Mouse (Mus musculus): Measurements from ENCODE around the gene Olfr166. TPM values are rescaled to one million over a fixed set of nuclear protein-coding genes. Genes with fewer than 3 reads are reported as not detected.
"Not testable (repeated sequence)": the region's sequence is repeated elsewhere in the genome, so short reads cannot be mapped to it uniquely, and the experiment has no call there.

Gene Olfr166
- polyA plus RNA-seq (2014; fragmentation: Nextera tagmentation; extraction: Ambion mirVana): not detected in 2 replicates

DNA sequence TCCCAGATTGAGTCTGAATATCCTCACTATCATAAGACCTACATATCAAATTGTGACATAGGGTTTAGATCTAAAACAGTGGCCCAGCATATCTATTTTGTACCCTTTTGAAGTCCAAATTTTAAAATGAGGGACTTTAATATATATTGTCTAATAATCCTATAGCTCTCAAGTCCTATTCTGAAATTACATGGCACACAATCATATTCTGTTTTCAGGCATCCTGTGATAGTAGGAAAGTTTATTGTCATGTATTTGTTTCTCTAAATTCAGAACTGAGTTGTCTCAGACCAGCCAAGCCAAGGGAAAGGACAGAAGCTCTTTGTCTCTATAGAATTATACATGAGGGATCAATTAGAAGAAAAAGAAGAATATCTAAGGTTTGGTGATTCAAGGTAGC is at the start of gene Olfr166:
Gene Olfr166, plus strand, starts transcription at position 301 of the 400 bp plus-strand sequence.
- Histone ChIP-seq H3K27me3 (replicated peaks; ENCODE audit: control insufficient read depth, insufficient read depth, low read length) (no peaks in the 10 kb centered on the region), H3K36me3 (ENCODE audit: control insufficient read depth, insufficient read depth, low read length) (no peaks in the 10 kb centered on the region), H3K9me3 (replicated peaks; ENCODE audit: control insufficient read depth, low read length) (no peaks in the 10 kb centered on the region; the same call in 1 of the 2 replicates), H3K4me2 (ENCODE audit: low read length) (no peak within 1 kb of the TSS), H3K4me3 (ENCODE audit: low read depth, low read length) (no peak within 1 kb of the TSS), H3K27ac (ENCODE audit: low read depth, low read length) (no peak within 1 kb of the TSS), H3K9ac (ENCODE audit: low read length) (no peak within 1 kb of the TSS), H3K4me1 (ENCODE audit: control insufficient read depth, insufficient read depth, low read length) (no peaks in the 10 kb centered on the region)
- ATAC-seq (no peak), DNase-seq (ENCODE audit: low spot score) (no peak)

DNA sequence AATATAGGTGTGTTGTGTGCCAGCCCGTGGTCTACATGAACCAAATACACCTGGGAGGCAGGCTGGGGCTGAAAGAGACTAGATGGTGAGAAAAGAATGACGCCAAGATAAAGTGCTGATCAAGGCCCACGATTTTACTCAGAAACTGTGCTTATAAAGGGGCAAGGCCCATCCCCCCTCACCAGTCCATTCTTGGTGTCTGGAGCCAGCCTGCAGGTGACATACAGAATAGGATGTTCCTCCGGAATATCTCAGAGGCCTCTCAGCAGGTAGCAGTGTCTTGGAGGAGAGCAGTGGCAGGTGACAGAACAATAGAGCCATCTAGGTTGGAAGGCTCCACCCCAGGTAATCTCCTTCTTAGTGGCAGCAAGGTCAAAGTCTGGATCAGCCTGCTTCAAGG is 24.8 kb upstream of the Olfr166 start:
- DNase-seq (ENCODE audit: low spot score); H3K9ac ChIP-seq (ENCODE audit: low read length); H3K4me2 ChIP-seq (ENCODE audit: low read length); H3K4me3 ChIP-seq (ENCODE audit: low read depth, low read length); H3K27ac ChIP-seq (ENCODE audit: low read depth, low read length); H3K27me3 ChIP-seq (replicated peaks; ENCODE audit: control insufficient read depth, insufficient read depth, low read length); H3K36me3 ChIP-seq (ENCODE audit: control insufficient read depth, insufficient read depth, low read length); H3K4me1 ChIP-seq (ENCODE audit: control insufficient read depth, insufficient read depth, low read length); H3K9me3 ChIP-seq (replicated peaks; ENCODE audit: control insufficient read depth, low read length); ATAC-seq: not testable (repeated sequence)
- 76% methylated on average over 4 of the region's 4 CpGs for WGBS

DNA sequence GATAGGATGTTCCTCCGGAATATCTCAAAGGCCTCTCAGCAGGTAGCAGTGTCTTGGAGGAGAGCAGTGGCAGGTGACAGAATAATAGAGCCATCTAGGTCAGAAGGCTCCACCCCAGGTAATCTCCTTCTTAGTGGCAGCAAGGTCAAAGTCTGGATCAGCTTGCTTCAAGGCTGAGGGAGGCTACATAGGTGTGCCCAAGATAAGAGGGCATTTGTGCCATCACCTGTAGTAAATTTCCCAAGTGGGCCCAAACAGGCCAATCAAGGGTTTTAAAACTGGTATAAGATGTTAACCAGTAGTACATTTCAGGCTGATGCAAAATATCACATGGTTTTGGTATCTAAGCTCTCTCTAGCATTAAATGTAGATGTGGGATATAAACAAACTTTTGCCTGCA is 19.1 kb upstream of the Olfr166 start:
- no peak for DNase-seq (ENCODE audit: low spot score)
- Histone ChIP-seq H3K27me3 (replicated peaks; ENCODE audit: control insufficient read depth, insufficient read depth, low read length) (no peaks in the 10 kb centered on the region), H3K4me3 (ENCODE audit: low read depth, low read length) (no peak overlapping the region), H3K9ac (ENCODE audit: low read length) (no peak overlapping the region), H3K4me2 (ENCODE audit: low read length) (no peak overlapping the region), H3K36me3 (ENCODE audit: control insufficient read depth, insufficient read depth, low read length) (no peaks in the 10 kb centered on the region), H3K9me3 (replicated peaks; ENCODE audit: control insufficient read depth, low read length) (no peaks in the 10 kb centered on the region), H3K27ac (ENCODE audit: low read depth, low read length) (no peak overlapping the region), H3K4me1 (ENCODE audit: control insufficient read depth, insufficient read depth, low read length) (no peaks in the 10 kb centered on the region)
- no peak for ATAC-seq
- WGBS: 92% methylated on average over 1 of the region's 1 CpGs

DNA sequence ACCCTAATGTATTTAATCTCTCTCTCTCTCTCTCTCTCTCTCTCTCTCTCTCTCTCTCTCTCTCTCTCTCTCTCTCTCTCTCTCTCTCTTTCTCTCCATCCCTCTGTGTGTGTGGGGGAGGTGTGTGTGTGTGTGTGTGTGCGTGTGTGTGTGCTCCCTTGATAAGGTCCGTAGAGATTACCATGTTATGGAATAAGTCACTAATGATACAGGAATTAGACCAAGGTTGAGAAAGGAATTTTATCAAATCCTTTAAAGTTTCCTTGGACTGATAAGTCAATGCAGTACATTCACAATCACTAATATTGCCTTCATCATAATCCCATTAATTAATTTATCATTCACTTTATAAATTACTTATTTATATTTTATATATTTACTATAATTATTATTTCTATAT is 38.7 kb downstream of the Olfr166 start, which contains the start of gene Olfr167:
Gene Olfr167, minus strand, starts transcription at position 101 of the 400 bp plus-strand sequence.
- no peak for ATAC-seq
- H3K9me3 ChIP-seq (replicated peaks; ENCODE audit: control insufficient read depth, low read length): no peaks in the 10 kb centered on the region
- 88% methylated on average over 2 of the region's 2 CpGs for WGBS
- H3K4me2 ChIP-seq (ENCODE audit: low read length): no peak within 1 kb of the TSS
- no peak within 1 kb of the TSS for H3K9ac ChIP-seq (ENCODE audit: low read length)
- no peak within 1 kb of the TSS for H3K4me3 ChIP-seq (ENCODE audit: low read depth, low read length)
- no peak for DNase-seq (ENCODE audit: low spot score)
- H3K27me3 ChIP-seq (replicated peaks; ENCODE audit: control insufficient read depth, insufficient read depth, low read length): no peaks in the 10 kb centered on the region
- no peaks in the 10 kb centered on the region for H3K36me3 ChIP-seq (ENCODE audit: control insufficient read depth, insufficient read depth, low read length)
- H3K27ac ChIP-seq (ENCODE audit: low read depth, low read length): no peak within 1 kb of the TSS
- no peaks in the 10 kb centered on the region for H3K4me1 ChIP-seq (ENCODE audit: control insufficient read depth, insufficient read depth, low read length)

- DNase-seq (ENCODE audit: low spot score): no peak
- no peak within 1 kb of the TSS for H3K9ac ChIP-seq (ENCODE audit: low read length)
Observed at GRCm38 (mm10) chr16:19535455-19535854, 52.0 kb downstream of the Olfr166 start, which contains the start of gene Olfr168. TSS of gene Olfr168 (minus strand) at chr16:19535555.

More at GRCm38 (mm10) chr16:19535455-19535854, 52.0 kb downstream of the Olfr166 start, which contains the start of gene Olfr168:
- Histone ChIP-seq H3K4me3 (ENCODE audit: low read depth, low read length) (no peak within 1 kb of the TSS), H3K9me3 (replicated peaks; ENCODE audit: control insufficient read depth, low read length) (no peaks in the 10 kb centered on the region; the same call in 1 of the 2 replicates), H3K4me1 (ENCODE audit: control insufficient read depth, insufficient read depth, low read length) (no peaks in the 10 kb centered on the region), H3K36me3 (ENCODE audit: control insufficient read depth, insufficient read depth, low read length) (no peaks in the 10 kb centered on the region), H3K27ac (ENCODE audit: low read depth, low read length) (no peak within 1 kb of the TSS), H3K4me2 (ENCODE audit: low read length) (no peak within 1 kb of the TSS), H3K27me3 (replicated peaks; ENCODE audit: control insufficient read depth, insufficient read depth, low read length) (no peaks in the 10 kb centered on the region)
- ATAC-seq: no peak

Other genes with a start within 250 kb of the Olfr166 start
- gene Olfr164, start 169.6 kb upstream of the Olfr166 start, polyA plus RNA-seq (2014; fragmentation: Nextera tagmentation; extraction: Ambion mirVana): not detected in 2 replicates
- gene Olfr165, start 60.6 kb upstream of the Olfr166 start, polyA plus RNA-seq (2014; fragmentation: Nextera tagmentation; extraction: Ambion mirVana): not detected in 2 replicates
- not detected in 2 replicates for gene Olfr167, start 38.6 kb downstream of the Olfr166 start, polyA plus RNA-seq (2014; fragmentation: Nextera tagmentation; extraction: Ambion mirVana)
- not detected in 2 replicates for gene Olfr168, start 51.9 kb downstream of the Olfr166 start, polyA plus RNA-seq (2014; fragmentation: Nextera tagmentation; extraction: Ambion mirVana)
- gene Olfr169, start 88.1 kb downstream of the Olfr166 start, polyA plus RNA-seq (2014; fragmentation: Nextera tagmentation; extraction: Ambion mirVana): not detected in 2 replicates
- gene Olfr170, start 128.2 kb downstream of the Olfr166 start, polyA plus RNA-seq (2014; fragmentation: Nextera tagmentation; extraction: Ambion mirVana): not detected in 2 replicates
- not detected in 2 replicates for gene Olfr171, start 146.2 kb downstream of the Olfr166 start, polyA plus RNA-seq (2014; fragmentation: Nextera tagmentation; extraction: Ambion mirVana)
- gene Lamp3, start 222.7 kb downstream of the Olfr166 start, polyA plus RNA-seq (2014; fragmentation: Nextera tagmentation; extraction: Ambion mirVana): not detected in 2 replicates

Measured in forebrain, embryonic 14.5 days (tissue).